Comparison of ENCODE assay signal across 8 mouse cellular contexts in the genomic region with DNA sequence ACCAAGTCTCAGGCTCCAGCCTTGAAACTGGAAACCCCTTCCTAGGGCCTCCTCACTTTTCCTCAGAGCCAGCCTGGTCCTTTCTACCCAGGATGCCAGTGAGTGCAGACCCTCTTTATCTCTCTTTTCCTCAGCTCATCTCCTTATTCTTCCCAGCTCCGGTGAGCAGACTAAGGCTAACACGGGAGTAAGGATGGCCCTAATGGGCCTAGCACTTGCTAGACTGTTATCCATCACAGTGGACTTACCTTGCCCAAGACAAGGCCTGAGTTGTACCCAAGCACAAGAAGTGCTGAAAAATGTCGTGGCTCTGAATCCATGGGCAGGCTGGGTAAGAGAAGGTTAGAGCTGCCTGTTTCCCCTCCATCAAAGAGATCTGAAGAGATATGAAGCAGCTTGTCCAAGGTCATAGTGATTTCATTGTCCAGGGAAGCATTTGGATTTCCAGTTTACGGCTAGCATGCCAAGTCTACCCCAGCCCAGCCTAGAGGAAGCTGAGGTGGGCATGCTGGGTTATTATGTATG. TPM values are rescaled to one million over a fixed set of nuclear protein-coding genes. Genes with fewer than 3 reads are reported as not detected.
DNase-seq lines count a peak whose midpoint lies in the region; ATAC-seq and TF ChIP-seq lines count a peak whose summit lies in the region.

No protein-coding gene starts in this region.

- peak overlapping the region; percentile 93 for H3K4me3 ChIP-seq in lung, embryonic 14.5 days (ENCODE audit: low read depth, low read length)
- peak overlapping the region; percentile 73 for H3K4me3 ChIP-seq in forebrain, embryonic 10.5 days
- H3K4me3 ChIP-seq in limb, embryonic 10.5 days = peak overlapping the region; percentile 96
- peak overlapping the region; percentile 92 for H3K4me3 ChIP-seq in neural tube, embryonic 15.5 days (replicated peaks)
- no peak overlapping the region for H3K4me3 ChIP-seq in thymus, adult 2 months (ENCODE audit: control insufficient read depth, insufficient read depth, low read length)

- peak overlapping the region; percentile 88 for H3K4me2 ChIP-seq in lung, embryonic 14.5 days
- H3K4me2 ChIP-seq in neural tube, embryonic 15.5 days = peak overlapping the region; percentile 90

- H3K9me3 ChIP-seq in lung, embryonic 14.5 days (ENCODE audit: low read depth, low read length) = no peaks in the 10 kb centered on the region
- no peaks in the 10 kb centered on the region for H3K9me3 ChIP-seq in forebrain, embryonic 10.5 days
- no peaks in the 10 kb centered on the region for H3K9me3 ChIP-seq in limb, embryonic 10.5 days (replicated peaks)
- H3K9me3 ChIP-seq in neural tube, embryonic 15.5 days (replicated peaks) = no peaks in the 10 kb centered on the region

- 43% methylated on average over 4 of the region's 4 CpGs for whole genome bisulfite sequencing in lung, embryonic 14.5 days
- 68% methylated on average over 4 of the region's 4 CpGs for WGBS in forebrain, embryonic 10.5 days
- WGBS in limb, embryonic 10.5 days = 74% methylated on average over 4 of the region's 4 CpGs
- WGBS in neural tube, embryonic 15.5 days = 67% methylated on average over 4 of the region's 4 CpGs
- WGBS in thymus, adult 2 months = 76% methylated on average over 4 of the region's 4 CpGs

- TF ChIP-seq POLR2A in thymus, adult 2 months (IDR thresholded peaks at IDR 0.05; ENCODE audit: control insufficient read depth, extremely low read depth, insufficient read depth, low read length, poor library complexity) = no peak

- 0 out of 2 replicates have a peak, but pooled peaks cover 2% of the 10 kb centered on the region for H3K4me1 ChIP-seq in lung, embryonic 14.5 days (ENCODE audit: insufficient read depth)
- H3K4me1 ChIP-seq in forebrain, embryonic 10.5 days = peaks cover 48% of the 10 kb centered on the region
- H3K4me1 ChIP-seq in limb, embryonic 10.5 days = peaks cover 52% of the 10 kb centered on the region
- peaks cover 58% of the 10 kb centered on the region for H3K4me1 ChIP-seq in neural tube, embryonic 15.5 days
- H3K4me1 ChIP-seq in thymus, adult 2 months (replicated peaks; ENCODE audit: control insufficient read depth, insufficient read depth, low read length) = peaks cover 15% of the 10 kb centered on the region

- H3K9ac ChIP-seq in lung, embryonic 14.5 days = peak overlapping the region; percentile 84
- H3K9ac ChIP-seq in neural tube, embryonic 15.5 days (replicated peaks) = peak overlapping the region; percentile 83

- TF ChIP-seq CTCF in lung, embryonic 14.5 days (IDR thresholded peaks at IDR 0.05; ENCODE audit: low read depth) = no peak
- TF ChIP-seq CTCF in thymus, adult 2 months (IDR thresholded peaks at IDR 0.05; ENCODE audit: borderline replicate concordance, control insufficient read depth, extremely low read depth, insufficient read depth, low read length, poor library complexity) = no peak

- ATAC-seq in lung, embryonic 14.5 days (ENCODE audit: insufficient read depth) = no peak
- ATAC-seq in neural tube, embryonic 15.5 days (ENCODE audit: low FRiP score) = no peak

- no peak overlapping the region for H3K27ac ChIP-seq in lung, embryonic 14.5 days (ENCODE audit: low read depth)
- peak overlapping the region; percentile 91 for H3K27ac ChIP-seq in forebrain, embryonic 10.5 days
- no peak overlapping the region for H3K27ac ChIP-seq in limb, embryonic 10.5 days
- H3K27ac ChIP-seq in neural tube, embryonic 15.5 days (replicated peaks) = no peak overlapping the region
- H3K27ac ChIP-seq in thymus, adult 2 months (ENCODE audit: control insufficient read depth, insufficient read depth, low read length) = no peak overlapping the region

- intact Hi-C loops in left cerebral cortex, postnatal 10 days (cut with DNase I) = no loop called here
- intact Hi-C loops in gastrocnemius, postnatal 36 days (cut with DNase I) = loop anchor here (5.0 kb wide), 1 partner anchor 72 kb away; the partner anchor contains the start of gene Pafah1b1

- DNase-seq in lung, embryonic 14.5 days = no peak
- DNase-seq in lung, adult 18-20 months = no peak
- DNase-seq in forebrain, embryonic 10.5 days (ENCODE audit: extremely low spot score, low spot score) = no peak
- DNase-seq in limb, embryonic 10.5 days (ENCODE audit: low spot score) = no peak
- DNase-seq in left cerebral cortex, postnatal 10 days (ENCODE audit: extremely low spot score in 1 of 2, low spot score in 2 of 2) = no peak
- no peak for DNase-seq in thymus, adult 2 months
- no peak for DNase-seq in gastrocnemius, postnatal 36 days

- H3K27me3 ChIP-seq in lung, embryonic 14.5 days (ENCODE audit: insufficient read depth, low read length) = no peaks in the 10 kb centered on the region
- 0 out of 2 replicates have a peak, but pooled peaks cover 5% of the 10 kb centered on the region for H3K27me3 ChIP-seq in forebrain, embryonic 10.5 days (ENCODE audit: poor library complexity, severe bottlenecking)
- no peaks in the 10 kb centered on the region for H3K27me3 ChIP-seq in limb, embryonic 10.5 days (ENCODE audit: low read depth, poor library complexity, severe bottlenecking)
- no peaks in the 10 kb centered on the region for H3K27me3 ChIP-seq in neural tube, embryonic 15.5 days (replicated peaks)
- H3K27me3 ChIP-seq in thymus, adult 2 months (ENCODE audit: control insufficient read depth, insufficient read depth, low read length) = no peaks in the 10 kb centered on the region

- no peaks in the 10 kb centered on the region for H3K36me3 ChIP-seq in lung, embryonic 14.5 days (ENCODE audit: insufficient read depth)
- peaks cover 16% of the 10 kb centered on the region for H3K36me3 ChIP-seq in forebrain, embryonic 10.5 days (replicated peaks)
- peaks cover 8% of the 10 kb centered on the region for H3K36me3 ChIP-seq in limb, embryonic 10.5 days
- H3K36me3 ChIP-seq in neural tube, embryonic 15.5 days = no peaks in the 10 kb centered on the region
- H3K36me3 ChIP-seq in thymus, adult 2 months (ENCODE audit: control insufficient read depth, insufficient read depth, low read length) = no peaks in the 10 kb centered on the region

RNA-seq across cellular contexts. Expression of gene Cluh, which starts 1.3 kb away (rescaled TPM):
- polyA plus RNA-seq in lung, embryonic 14.5 days (2014; fragmentation: Nextera tagmentation; extraction: Ambion mirVana) = 21.5 and 23.8 TPM in 2 replicates
- polyA plus RNA-seq in forebrain, embryonic 10.5 days (2016; fragmentation: Nextera tagmentation; extraction: Ambion mirVana) = 29.0 and 31.2 TPM in 2 replicates
- polyA plus RNA-seq in limb, embryonic 10.5 days (2016; fragmentation: Nextera tagmentation; extraction: Ambion mirVana) = 32.8 and 36.6 TPM in 2 replicates
- 18.9 and 22.4 TPM in 2 replicates for polyA plus RNA-seq in neural tube, embryonic 15.5 days (2015; fragmentation: Nextera tagmentation; extraction: Ambion mirVana)
- 10 to 100 TPM; 59.7 to 60.1 TPM for total RNA-seq in left cerebral cortex, postnatal 10 days (2021)
- polyA plus RNA-seq in thymus, adult 2 months (2012; rRNA removed) = 43.2 and 46.6 TPM in 2 replicates
- 10 to 100 TPM; 88.1 to 96.6 TPM for total RNA-seq in gastrocnemius, postnatal 36 days (2021)

RNA-seq across cellular contexts. Expression of gene Ccdc92b, which starts 31.2 kb away (rescaled TPM):
- 0.28 and 0.38 TPM in 2 replicates for polyA plus RNA-seq in lung, embryonic 14.5 days (2014; fragmentation: Nextera tagmentation; extraction: Ambion mirVana)
- 0.41 and 0.72 TPM in 2 replicates for polyA plus RNA-seq in forebrain, embryonic 10.5 days (2016; fragmentation: Nextera tagmentation; extraction: Ambion mirVana)
- 0.24 and 0.51 TPM in 2 replicates for polyA plus RNA-seq in limb, embryonic 10.5 days (2016; fragmentation: Nextera tagmentation; extraction: Ambion mirVana)
- polyA plus RNA-seq in neural tube, embryonic 15.5 days (2015; fragmentation: Nextera tagmentation; extraction: Ambion mirVana) = 2.4 and 3.6 TPM in 2 replicates
- 10 to 100 TPM; 19.2 to 20.8 TPM for total RNA-seq in left cerebral cortex, postnatal 10 days (2021)
- 0.19 and 0.22 TPM in 2 replicates for polyA plus RNA-seq in thymus, adult 2 months (2012; rRNA removed)
- under 1 TPM; 0.05 to 0.10 TPM for total RNA-seq in gastrocnemius, postnatal 36 days (2021)

RNA-seq across cellular contexts. Expression of gene Rap1gap2, which starts 39.9 kb away (rescaled TPM):
- polyA plus RNA-seq in lung, embryonic 14.5 days (2014; fragmentation: Nextera tagmentation; extraction: Ambion mirVana) = 2.3 and 2.6 TPM in 2 replicates
- polyA plus RNA-seq in forebrain, embryonic 10.5 days (2016; fragmentation: Nextera tagmentation; extraction: Ambion mirVana) = 0.66 and 0.75 TPM in 2 replicates
- 0.34 and 0.55 TPM in 2 replicates for polyA plus RNA-seq in limb, embryonic 10.5 days (2016; fragmentation: Nextera tagmentation; extraction: Ambion mirVana)
- 13.1 and 13.7 TPM in 2 replicates for polyA plus RNA-seq in neural tube, embryonic 15.5 days (2015; fragmentation: Nextera tagmentation; extraction: Ambion mirVana)
- 100 to 1,000 TPM; 135 to 139 TPM for total RNA-seq in left cerebral cortex, postnatal 10 days (2021)
- 6.0 and 7.0 TPM in 2 replicates for polyA plus RNA-seq in thymus, adult 2 months (2012; rRNA removed)
- 10 to 100 TPM in 1 of 2 experiments, 1 to 10 TPM in 1; 9.7 to 12.4 TPM for total RNA-seq in gastrocnemius, postnatal 36 days (2021)
